Mouse (Mus musculus): ENCODE results near the gene Hint2. TPM values are rescaled to one million over a fixed set of nuclear protein-coding genes. Genes with fewer than 3 reads are reported as not detected.

Gene Hint2
- total RNA-seq, 2 experiments from 2014 or later = 30.9 to 33.5 TPM

DNA sequence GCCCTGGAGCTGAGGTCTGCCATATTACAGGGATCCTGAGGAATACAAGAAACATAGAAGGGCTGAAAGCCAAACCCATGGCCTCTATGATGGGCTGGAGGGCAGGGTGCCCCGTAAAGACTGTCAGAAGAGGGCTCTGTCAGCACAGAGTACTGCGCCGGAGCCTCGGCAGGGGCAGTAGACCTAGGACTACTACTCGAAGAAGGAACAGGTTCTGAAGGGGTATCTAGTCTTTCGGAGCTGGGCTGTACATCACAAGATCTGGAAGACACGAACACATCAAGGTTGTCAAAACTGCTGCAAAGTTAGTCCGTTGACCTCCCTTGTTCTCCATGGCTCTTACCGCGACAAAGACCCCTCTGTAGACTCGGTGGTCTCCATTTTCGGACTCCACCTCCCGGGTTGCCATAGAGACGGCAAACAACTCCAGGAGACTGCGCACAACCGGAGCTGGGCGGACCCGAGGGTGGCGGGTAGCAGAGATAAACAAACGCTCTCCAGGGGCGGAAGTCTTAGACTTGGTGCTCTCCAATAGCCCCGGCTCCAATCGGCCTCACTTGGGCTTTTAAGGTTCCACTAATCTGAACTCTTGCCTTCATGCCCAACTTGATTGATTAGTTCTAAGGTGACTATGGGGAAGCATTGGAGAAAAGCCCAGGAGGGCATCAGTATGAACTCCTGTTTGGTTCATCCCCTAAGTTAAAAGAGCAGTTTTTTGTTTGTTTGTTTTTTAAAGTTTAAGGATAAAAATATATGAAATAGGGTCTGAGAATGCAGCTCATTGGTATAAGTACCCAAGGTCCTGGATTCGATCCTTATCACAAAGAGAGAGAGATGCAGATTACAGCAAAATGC lies 2.9 kb downstream of the Hint2 start, which contains the start of gene Spag8:
Spag8 (minus strand) TSS at position 434 of the 855 bp plus-strand sequence.
- TF ChIP-seq CTCF (IDR thresholded peaks at IDR 0.05) = no peak
- H3K27ac ChIP-seq = no peak within 1 kb of the TSS
- peak within 1 kb of the TSS; percentile 29; the same call in 1 of the 2 replicates for H3K4me3 ChIP-seq
- intact Hi-C loops (cut with DNase I) = no loop called here
- no peak for DNase-seq (ENCODE audit: extremely low spot score in 1 of 2, low spot score in 2 of 2)

DNA sequence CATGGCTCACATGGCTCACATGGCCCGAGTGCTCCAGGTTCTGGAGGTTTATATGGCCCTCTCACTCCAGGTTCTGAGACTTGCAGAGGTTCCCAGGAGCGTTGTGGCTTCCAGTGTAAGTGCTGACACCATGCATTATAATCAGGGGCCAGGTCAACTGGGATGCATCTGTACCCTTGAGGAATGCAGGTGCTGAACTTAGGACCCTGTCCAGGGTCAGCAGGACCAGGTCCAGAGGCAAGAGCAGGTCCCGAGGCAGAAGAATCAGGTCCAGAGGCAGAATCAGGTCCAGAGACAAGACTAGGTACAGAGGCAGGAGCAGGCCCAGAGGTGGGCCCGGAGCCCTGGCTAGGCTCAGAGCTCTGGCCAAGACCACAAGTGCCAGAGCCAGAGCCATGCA lies 3.5 kb downstream of the Hint2 start:
- no peak for DNase-seq (ENCODE audit: extremely low spot score in 1 of 2, low spot score in 2 of 2)
- Histone ChIP-seq H3K27ac (no peak overlapping the region), H3K4me3 (no peak overlapping the region)
- no peak for TF ChIP-seq CTCF (IDR thresholded peaks at IDR 0.05)
- intact Hi-C loops (cut with DNase I) = no loop called here

DNA sequence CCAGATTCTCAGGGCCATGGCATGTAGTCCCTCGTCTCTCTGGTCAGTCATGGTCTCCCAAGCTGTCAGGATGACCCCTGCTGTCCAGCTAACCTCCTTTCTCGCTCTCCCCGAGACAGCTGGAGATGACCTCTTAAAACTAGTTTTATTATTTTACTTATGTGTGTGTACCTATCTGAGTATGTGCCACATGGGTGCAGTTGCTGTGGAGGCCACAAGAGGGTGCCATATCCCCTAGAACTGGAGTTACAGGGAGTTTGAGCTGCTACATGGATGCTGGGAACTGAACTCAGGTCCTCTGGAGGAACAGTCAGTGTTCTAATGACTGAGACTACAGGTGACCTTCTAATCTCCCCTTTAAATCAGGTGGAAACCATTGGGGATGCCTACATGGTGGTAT lies 6.5 kb downstream of the Hint2 start:
- DNase-seq (ENCODE audit: extremely low spot score in 1 of 2, low spot score in 2 of 2) = no peak
- H3K27ac ChIP-seq = no peak overlapping the region
- TF ChIP-seq CTCF (IDR thresholded peaks at IDR 0.05) = peak; percentile 16
- intact Hi-C loops (cut with DNase I) = no loop called here
- H3K4me3 ChIP-seq = no peak overlapping the region

GRCm38 (mm10) chr4:43640491-43640890 lies 15.8 kb downstream of the Hint2 start:
- TF ChIP-seq CTCF (IDR thresholded peaks at IDR 0.05) = no peak
- intact Hi-C loops (cut with DNase I) = no loop called here
- H3K27ac ChIP-seq = no peak overlapping the region
- H3K4me3 ChIP-seq = no peak overlapping the region
- DNase-seq (ENCODE audit: extremely low spot score in 1 of 2, low spot score in 2 of 2) = peak; percentile 2 to 5

GRCm38 (mm10) chr4:43640076-43640475 lies 16.2 kb downstream of the Hint2 start:
- TF ChIP-seq CTCF (IDR thresholded peaks at IDR 0.05) = no peak
- peak; percentile 3 for DNase-seq (ENCODE audit: extremely low spot score in 1 of 2, low spot score in 2 of 2)

GRCm38 (mm10) chr4:43636751-43637150 lies 19.5 kb downstream of the Hint2 start:
- no peak for TF ChIP-seq CTCF (IDR thresholded peaks at IDR 0.05)
- no peak overlapping the region for H3K4me3 ChIP-seq
- DNase-seq (ENCODE audit: extremely low spot score in 1 of 2, low spot score in 2 of 2) = peak in 1 of 2 experiments; percentile 3
- intact Hi-C loops (cut with DNase I) = no loop called here
- H3K27ac ChIP-seq = no peak overlapping the region

More at GRCm38 (mm10) chr4:43640076-43640475, 16.2 kb downstream of the Hint2 start:
- intact Hi-C loops (cut with DNase I) = no loop called here
- Histone ChIP-seq H3K4me3 (no peak overlapping the region), H3K27ac (no peak overlapping the region)

- Histone ChIP-seq H3K27ac (no peak overlapping the region), H3K4me3 (no peak overlapping the region)
- DNase-seq (ENCODE audit: extremely low spot score in 1 of 2, low spot score in 2 of 2) = peak in 1 of 2 experiments; percentile 4
- intact Hi-C loops (cut with DNase I) = no loop called here
- no peak for TF ChIP-seq CTCF (IDR thresholded peaks at IDR 0.05)
Measured at GRCm38 (mm10) chr4:43634621-43635374, 21.5 kb downstream of the Hint2 start.

GRCm38 (mm10) chr4:43633736-43634135 lies 22.5 kb downstream of the Hint2 start:
- intact Hi-C loops (cut with DNase I) = no loop called here
- no peak overlapping the region for H3K27ac ChIP-seq
- no peak for TF ChIP-seq CTCF (IDR thresholded peaks at IDR 0.05)
- H3K4me3 ChIP-seq = no peak overlapping the region
- no peak for DNase-seq (ENCODE audit: extremely low spot score in 1 of 2, low spot score in 2 of 2)

- intact Hi-C loops (cut with DNase I) = no loop called here
- Histone ChIP-seq H3K27ac (no peak overlapping the region), H3K4me3 (no peak overlapping the region)
- DNase-seq (ENCODE audit: extremely low spot score in 1 of 2, low spot score in 2 of 2) = peak in 1 of 2 experiments; percentile 8
- TF ChIP-seq CTCF (IDR thresholded peaks at IDR 0.05) = no peak
Measured at GRCm38 (mm10) chr4:43633296-43633695, 23.0 kb downstream of the Hint2 start.

DNA sequence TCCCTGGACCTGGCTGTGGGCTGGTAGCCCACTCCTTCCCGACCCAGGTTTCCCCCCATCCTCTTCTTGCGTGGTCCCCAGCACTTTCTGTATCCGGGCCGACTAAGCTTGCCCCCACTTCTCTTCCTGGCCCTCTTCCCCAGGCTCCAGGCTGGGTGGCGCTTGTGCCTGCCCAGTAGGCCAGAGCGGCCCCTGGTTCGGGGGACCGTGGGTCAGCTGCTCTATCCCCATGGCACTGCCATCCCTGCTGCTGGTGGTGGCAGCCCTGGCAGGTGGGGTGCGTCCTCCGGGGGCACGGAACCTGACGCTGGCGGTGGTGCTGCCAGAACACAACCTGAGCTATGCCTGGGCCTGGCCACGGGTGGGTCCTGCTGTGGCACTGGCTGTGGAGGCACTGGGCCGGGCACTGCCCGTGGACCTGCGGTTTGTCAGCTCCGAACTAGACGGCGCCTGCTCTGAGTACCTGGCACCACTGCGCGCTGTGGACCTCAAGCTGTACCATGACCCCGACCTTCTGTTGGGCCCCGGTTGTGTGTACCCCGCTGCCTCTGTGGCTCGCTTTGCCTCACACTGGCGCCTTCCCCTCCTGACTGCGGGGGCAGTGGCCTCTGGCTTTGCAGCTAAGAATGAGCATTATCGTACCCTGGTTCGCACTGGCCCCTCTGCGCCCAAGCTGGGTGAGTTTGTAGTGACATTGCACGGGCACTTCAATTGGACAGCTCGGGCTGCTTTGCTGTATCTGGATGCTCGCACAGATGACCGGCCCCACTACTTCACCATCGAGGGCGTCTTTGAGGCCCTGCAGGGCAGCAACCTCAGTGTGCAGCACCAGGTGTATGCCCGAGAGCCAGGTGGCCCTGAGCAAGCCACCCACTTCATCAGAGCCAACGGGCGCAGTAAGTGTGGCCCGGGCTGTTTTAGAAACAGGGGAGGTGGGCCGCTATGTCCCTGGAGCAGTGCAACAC lies 24.0 kb downstream of the Hint2 start:
- Histone ChIP-seq H3K27ac (peak overlapping the region; percentile 88), H3K4me3 (peak overlapping the region; percentile 78)
- TF ChIP-seq CTCF (IDR thresholded peaks at IDR 0.05) = no peak
- DNase-seq (ENCODE audit: extremely low spot score in 1 of 2, low spot score in 2 of 2) = peak; percentile 15 to 30
- intact Hi-C loops (cut with DNase I) = loop anchor here (1.0 to 2.0 kb wide), 2 partner anchors 36 to 229 kb away; partner anchors contain the start of gene Tmem8b
